Mouse (Mus musculus) ES-E14 (cell line): ENCODE measurements around the gene Gm9507.

Experiments
- CHD2 ChIP-seq: IDR thresholded peaks from 2 replicates; pipeline ENCODE4 v1.6.1; 2014; ENCODE audit warnings: mild to moderate bottlenecking, low read depth, low read length, inconsistent platforms
- ZC3H11A ChIP-seq: IDR thresholded peaks from 2 replicates; pipeline ENCODE4 v1.6.1; 2012; ENCODE audit warnings: low read depth, mild to moderate bottlenecking, inconsistent platforms, low read length, borderline replicate concordance
- ZNF384 ChIP-seq: IDR thresholded peaks from 2 replicates; pipeline ENCODE4 v1.6.1; 2012; ENCODE audit warnings: low read depth, low read length, inconsistent platforms

DNA sequence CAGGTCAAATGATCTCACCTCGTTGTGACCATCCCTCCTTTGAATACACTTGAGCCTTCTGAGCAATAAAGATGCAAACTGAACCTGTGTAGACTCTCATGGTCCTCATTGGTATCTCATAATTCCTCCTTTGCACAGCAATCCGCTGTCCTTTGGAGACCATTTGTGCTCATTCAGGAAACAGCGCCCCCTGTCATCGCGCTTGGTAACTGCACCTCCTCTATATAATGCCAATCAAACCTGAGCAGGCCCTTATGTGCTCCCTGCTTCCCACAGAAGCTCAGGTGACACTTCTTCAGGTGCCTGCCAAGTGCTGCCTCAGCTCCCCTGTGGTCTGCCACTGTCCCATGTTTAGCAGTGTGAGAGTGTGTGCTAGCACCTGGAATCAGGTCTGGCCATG is 3.9 kb upstream of the Gm9507 start:
- TF ChIP-seq ZC3H11A (no peak), CHD2 (no peak), ZNF384 (no peak)
